Mouse (Mus musculus) hindbrain, postnatal 0 days (tissue): Measurements from ENCODE around the gene Lrp6. TPM values are rescaled to one million over a fixed set of nuclear protein-coding genes. Genes with fewer than 3 reads are reported as not detected.

Experiments used
- ATAC-seq: fragments of 200-750 bp; cut with Nextera tagmentation; 2 replicates; pipeline ENCODE4 v1.8.0; 2017; ENCODE audit warnings: mild to moderate bottlenecking, moderate TSS enrichment, moderate library complexity
- DNase-seq: peaks from one replicate; pipeline ENCODE4 v3.0.0-alpha.2; 2015; ENCODE audit warnings: low spot score
- H3K27ac ChIP-seq: fragments of 300-500 bp; sonication (generic); 2 replicates; pipeline ENCODE4 v1.5.1; 2014; ENCODE audit warnings: mild to moderate bottlenecking
- H3K27me3 ChIP-seq: fragments of 300-500 bp; sonication (generic); 2 replicates; pipeline ENCODE4 v1.6.1; 2014; ENCODE audit warnings: low read length, mixed read lengths; ENCODE audit not compliant: insufficient read depth
- H3K36me3 ChIP-seq: fragments of 300-500 bp; sonication (generic); 2 replicates; pipeline ENCODE4 v1.6.1; 2014; ENCODE audit warnings: low read length, mixed read lengths; ENCODE audit not compliant: insufficient read depth
- H3K4me1 ChIP-seq: fragments of 300-500 bp; sonication (generic); 2 replicates; pipeline ENCODE4 v1.6.1; 2014; ENCODE audit warnings: antibody characterized with exemption, low read length, mixed read lengths; ENCODE audit not compliant: insufficient read depth
- H3K4me2 ChIP-seq: fragments of 300-500 bp; sonication (generic); 2 replicates; pipeline ENCODE4 v1.6.1; 2014; ENCODE audit warnings: low read depth, mild to moderate bottlenecking, low read length, moderate library complexity, mixed read lengths
- H3K4me3 ChIP-seq: fragments of 300-500 bp; sonication (generic); 2 replicates; pipeline ENCODE4 v1.5.1; 2014; ENCODE audit warnings: low read length
- H3K9ac ChIP-seq: fragments of 300-500 bp; sonication (generic); replicated peaks from 2 replicates; pipeline ENCODE4 v1.6.1; 2014; ENCODE audit warnings: mild to moderate bottlenecking, low read length, moderate library complexity, mixed read lengths
- H3K9me3 ChIP-seq: fragments of 300-500 bp; sonication (generic); 2 replicates; pipeline ENCODE4 v1.6.1; 2016; ENCODE audit warnings: low read length, mixed read lengths
- CTCF ChIP-seq: IDR thresholded peaks from 2 replicates; pipeline ENCODE4 v1.5.1; 2016; ENCODE audit warnings: antibody characterized with exemption, control low read depth, low read depth
- WGBS: fragments of 180-500 bp; shearing (Covaris S2); extraction: QIAGEN DNeasy Blood & Tissue Kit; methylation state at CpG from one replicate; pipeline ENCODE4 v1.1.7; 2014; 5-methylcytosine and 5-hydroxymethylcytosine counted together
- polyA plus RNA-seq: library from polyadenylated mRNA; unstranded; fragments of >200 nt; fragmentation: Nextera tagmentation; extraction: Ambion mirVana; gene quantifications from 2 replicates; pipeline ENCODE4 v1.2.1, GENCODE M21; 2015
- total RNA-seq: library from RNA; depleted of rRNA; stranded (reverse); fragments of >200 nt; gene quantifications from 2 replicates; pipeline ENCODE4 v1.2.3, GENCODE M21; 2014; rRNA removed

Lrp6 gene
- total and polyA plus RNA-seq, 2 experiments from 2014 or later = 13.0 to 23.9 TPM

- ATAC-seq (no peak), DNase-seq (no peak)
- H3K4me3 ChIP-seq = no peak overlapping the region
- no peaks in the 10 kb centered on the region for H3K27me3 ChIP-seq
- no peaks in the 10 kb centered on the region for H3K36me3 ChIP-seq
- H3K4me1 ChIP-seq = no peaks in the 10 kb centered on the region
- TF ChIP-seq CTCF = no peak
- H3K4me2 ChIP-seq = no peak overlapping the region
- H3K27ac ChIP-seq = no peak overlapping the region
- H3K9me3 ChIP-seq = no peaks in the 10 kb centered on the region
- H3K9ac ChIP-seq = no peak overlapping the region
- 68% methylated on average over 5 of the region's 5 CpGs for WGBS
Measured at GRCm38 (mm10) chr6:134407226-134407625, 159.5 kb downstream of the Lrp6 start.

- DNase-seq (no peak), ATAC-seq (no peak)
- no peak overlapping the region for H3K27ac ChIP-seq
- TF ChIP-seq CTCF = no peak
- no peaks in the 10 kb centered on the region for H3K9me3 ChIP-seq
- H3K4me1 ChIP-seq = no peaks in the 10 kb centered on the region
- WGBS = 90% methylated on average over 9 of the region's 9 CpGs
- H3K4me2 ChIP-seq = no peak overlapping the region
- H3K9ac ChIP-seq = no peak overlapping the region
- H3K27me3 ChIP-seq = no peaks in the 10 kb centered on the region
- no peaks in the 10 kb centered on the region for H3K36me3 ChIP-seq
- H3K4me3 ChIP-seq = no peak overlapping the region
Measured at GRCm38 (mm10) chr6:134403684-134404070, 163.1 kb downstream of the Lrp6 start.

- ATAC-seq = 0 out of 2 replicates have a peak, but pooled peaks have one; percentile 40
- no peaks in the 10 kb centered on the region for H3K36me3 ChIP-seq
- WGBS = 47% methylated on average over 16 of the region's 16 CpGs
Measured at GRCm38 (mm10) chr6:134402914-134403683, 163.7 kb downstream of the Lrp6 start.

More at GRCm38 (mm10) chr6:134402914-134403683, 163.7 kb downstream of the Lrp6 start:
- H3K27me3 ChIP-seq = no peaks in the 10 kb centered on the region
- H3K9ac ChIP-seq = no peak overlapping the region
- no peaks in the 10 kb centered on the region for H3K4me1 ChIP-seq
- no peak overlapping the region for H3K27ac ChIP-seq
- DNase-seq = peak; percentile 85
- no peaks in the 10 kb centered on the region for H3K9me3 ChIP-seq
- TF ChIP-seq CTCF = peak; percentile 75
- H3K4me3 ChIP-seq = no peak overlapping the region
- no peak overlapping the region for H3K4me2 ChIP-seq

Other genes with a start within 250 kb of the Lrp6 start
- gene Bcl2l14, start 170.6 kb downstream of the Lrp6 start, total RNA-seq = 0.14 TPM in 1 of 2 replicates, not detected in the other
- 0.11 and 0.15 TPM in 2 replicates for gene Bcl2l14, start 170.6 kb downstream of the Lrp6 start, polyA plus RNA-seq
- 2.2 and 3.8 TPM in 2 replicates for gene Mansc1, start 65.5 kb upstream of the Lrp6 start, total RNA-seq
- gene Mansc1, start 65.5 kb upstream of the Lrp6 start, polyA plus RNA-seq = 2.2 and 2.4 TPM in 2 replicates
- 52.5 and 71.4 TPM in 2 replicates for gene Borcs5, start 72.5 kb upstream of the Lrp6 start, total RNA-seq
- gene Borcs5, start 72.5 kb upstream of the Lrp6 start, polyA plus RNA-seq = 39.5 and 41.1 TPM in 2 replicates
- 6.3 and 7.8 TPM in 2 replicates for gene Dusp16, start 225.7 kb upstream of the Lrp6 start, total RNA-seq
- 4.1 and 4.5 TPM in 2 replicates for gene Dusp16, start 225.7 kb upstream of the Lrp6 start, polyA plus RNA-seq